Mouse (Mus musculus): Measurements from ENCODE around the gene Nhp2. TPM values are rescaled to one million over a fixed set of nuclear protein-coding genes. Genes with fewer than 3 reads are reported as not detected.

Nhp2 gene
- total RNA-seq (2023) = 28.5 and 34.4 TPM in 2 replicates

DNA sequence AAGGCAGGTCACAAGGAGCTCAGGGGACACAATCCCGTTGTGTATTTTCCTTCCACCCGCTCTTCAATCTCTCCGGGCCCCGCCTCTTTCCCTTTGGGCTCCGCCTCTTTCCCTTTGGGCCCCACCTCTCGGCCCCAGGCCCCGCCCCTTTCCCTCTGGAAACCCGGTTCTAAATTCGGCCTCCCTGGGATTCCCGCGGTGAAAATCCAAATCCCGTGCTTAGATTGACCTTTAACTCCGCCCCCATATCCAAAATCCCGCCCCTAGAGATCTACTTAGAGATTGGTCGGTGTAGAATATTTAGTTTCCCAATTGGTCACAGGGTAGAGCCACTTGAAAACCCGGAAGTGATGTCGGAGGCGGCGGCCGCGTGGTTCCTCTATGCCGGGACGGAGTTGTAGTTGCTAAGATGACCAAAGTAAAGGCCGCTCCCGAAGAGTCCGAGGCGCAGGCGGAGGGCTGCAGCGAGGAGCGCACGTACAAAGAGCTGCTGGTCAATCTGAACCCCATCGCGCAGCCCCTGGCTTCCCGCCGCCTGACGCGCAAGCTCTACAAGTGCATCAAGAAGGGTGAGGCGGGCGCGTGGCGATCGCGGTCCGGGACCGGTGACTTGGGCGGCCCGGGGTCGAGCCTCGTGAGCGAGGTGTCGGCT is at the start of gene Nhp2:
Nhp2 (plus strand) TSS at position 327 of the 652 bp plus-strand sequence.

DNA sequence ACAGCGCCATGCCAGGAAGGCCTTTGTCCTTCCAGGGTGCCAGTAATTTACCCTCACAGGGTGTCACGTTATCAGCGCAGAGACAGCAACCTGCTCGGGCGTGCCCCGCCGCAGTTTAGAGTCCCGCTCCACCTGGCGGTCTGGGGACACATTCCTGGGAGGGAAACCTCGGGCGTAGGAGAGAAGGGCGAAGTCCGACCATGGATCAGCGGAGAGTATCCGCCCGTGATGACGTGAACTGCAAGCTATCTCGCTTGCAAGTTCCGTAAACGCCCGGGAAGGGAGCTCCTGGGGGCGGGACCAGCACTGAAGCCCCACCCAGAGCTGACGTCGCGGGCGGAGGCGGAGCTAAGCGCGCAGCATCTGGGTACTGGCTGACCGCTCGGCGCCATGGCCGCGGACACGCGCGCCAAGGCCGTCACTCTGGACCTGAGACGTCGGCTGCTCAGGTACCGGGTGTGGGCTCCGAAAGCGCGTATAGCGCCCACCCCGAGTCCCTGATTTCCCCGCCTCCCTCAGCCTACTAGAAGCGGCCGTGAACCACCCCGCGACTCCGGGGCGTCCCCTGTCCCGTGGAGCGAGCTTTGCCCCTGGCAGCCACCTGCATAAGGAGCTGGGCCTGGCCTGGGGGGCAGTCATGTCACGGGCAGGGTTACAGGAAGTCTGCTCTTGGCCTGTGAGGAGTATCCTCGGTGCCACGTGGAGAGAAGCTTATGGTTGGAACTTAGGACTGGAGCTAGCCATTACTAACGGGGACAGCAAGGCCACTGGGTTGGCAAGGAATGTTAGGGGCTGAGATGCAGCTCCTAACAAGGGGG is 34.9 kb upstream of the Nhp2 start, which contains the start of gene Phykpl:
Phykpl (plus strand) TSS at position 327 of the 818 bp plus-strand sequence.

DNA sequence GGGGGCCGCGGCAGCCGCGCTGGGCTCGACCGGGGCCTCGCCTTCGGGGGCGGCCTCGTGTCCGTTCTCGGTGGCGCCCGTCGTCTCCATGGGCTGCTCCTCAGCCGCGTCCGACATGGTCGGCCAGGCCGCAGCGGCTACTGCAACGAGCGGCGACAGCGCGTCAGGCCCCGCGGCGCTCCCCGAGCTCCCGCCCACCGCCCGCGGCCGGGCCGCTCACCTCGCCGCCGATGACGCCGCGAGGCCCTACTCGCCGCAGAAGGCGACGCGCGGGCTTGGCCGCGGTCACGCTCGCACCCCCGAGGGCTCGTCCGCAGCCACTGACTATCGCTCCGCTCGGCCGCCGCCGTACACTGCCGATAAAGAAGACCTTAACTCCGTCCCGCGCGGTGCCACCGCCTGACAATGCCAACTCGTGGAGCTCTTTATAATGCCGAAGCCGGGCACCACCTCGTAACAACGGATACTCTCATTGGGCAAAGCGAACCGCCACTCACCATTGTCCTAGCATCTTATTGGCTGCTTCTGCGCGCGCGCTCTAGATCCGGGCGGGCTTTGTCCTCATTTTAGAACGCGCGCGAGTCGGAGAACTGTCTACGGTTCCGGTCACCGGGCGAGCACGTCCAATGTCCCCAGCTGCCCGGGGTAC is 13.0 kb upstream of the Nhp2 start, which contains the start of gene Hnrnpab:
Hnrnpab (minus strand) TSS at position 401 of the 649 bp plus-strand sequence.

DNA sequence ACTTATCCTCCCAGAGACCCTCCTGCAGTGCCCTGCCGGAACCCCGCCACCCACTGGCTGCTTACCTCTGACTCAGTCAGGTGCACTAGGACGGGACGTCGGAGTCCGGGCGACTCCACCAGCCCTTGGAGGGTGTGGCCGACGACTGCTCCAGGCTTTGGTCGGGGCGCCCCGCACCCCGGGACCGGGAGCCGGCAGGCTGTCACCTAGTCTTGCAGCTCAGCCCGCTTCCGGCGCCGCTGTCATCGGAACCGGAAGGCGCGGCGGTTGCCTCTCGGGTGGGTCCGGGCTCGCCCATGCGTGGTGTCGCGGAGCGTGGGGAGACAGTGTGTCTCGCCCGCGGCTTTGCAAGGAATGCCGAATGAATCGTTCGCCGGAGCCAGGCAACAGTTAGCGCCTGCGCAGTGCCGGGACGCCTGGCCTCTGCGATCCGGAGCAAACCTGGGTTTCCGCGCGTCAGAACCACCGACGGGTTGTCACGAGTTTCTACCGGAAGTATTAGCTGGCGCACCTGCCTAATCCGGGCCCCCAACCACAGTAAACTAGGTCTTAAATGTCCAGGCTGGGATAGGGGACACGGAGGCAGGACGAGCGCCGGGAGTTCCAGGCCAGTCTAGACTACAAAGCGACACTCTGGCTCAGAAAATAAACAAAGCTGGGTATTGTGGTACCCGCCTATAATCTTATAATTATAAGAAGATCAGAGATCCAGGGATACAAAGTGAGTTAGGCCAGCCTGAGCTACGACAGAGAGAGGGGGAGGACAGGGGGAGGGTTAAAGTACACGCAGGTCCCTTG is 16.2 kb downstream of the Nhp2 start, which contains the start of gene Rmnd5b:
Rmnd5b (minus strand) TSS at position 372 of the 798 bp plus-strand sequence.

DNA sequence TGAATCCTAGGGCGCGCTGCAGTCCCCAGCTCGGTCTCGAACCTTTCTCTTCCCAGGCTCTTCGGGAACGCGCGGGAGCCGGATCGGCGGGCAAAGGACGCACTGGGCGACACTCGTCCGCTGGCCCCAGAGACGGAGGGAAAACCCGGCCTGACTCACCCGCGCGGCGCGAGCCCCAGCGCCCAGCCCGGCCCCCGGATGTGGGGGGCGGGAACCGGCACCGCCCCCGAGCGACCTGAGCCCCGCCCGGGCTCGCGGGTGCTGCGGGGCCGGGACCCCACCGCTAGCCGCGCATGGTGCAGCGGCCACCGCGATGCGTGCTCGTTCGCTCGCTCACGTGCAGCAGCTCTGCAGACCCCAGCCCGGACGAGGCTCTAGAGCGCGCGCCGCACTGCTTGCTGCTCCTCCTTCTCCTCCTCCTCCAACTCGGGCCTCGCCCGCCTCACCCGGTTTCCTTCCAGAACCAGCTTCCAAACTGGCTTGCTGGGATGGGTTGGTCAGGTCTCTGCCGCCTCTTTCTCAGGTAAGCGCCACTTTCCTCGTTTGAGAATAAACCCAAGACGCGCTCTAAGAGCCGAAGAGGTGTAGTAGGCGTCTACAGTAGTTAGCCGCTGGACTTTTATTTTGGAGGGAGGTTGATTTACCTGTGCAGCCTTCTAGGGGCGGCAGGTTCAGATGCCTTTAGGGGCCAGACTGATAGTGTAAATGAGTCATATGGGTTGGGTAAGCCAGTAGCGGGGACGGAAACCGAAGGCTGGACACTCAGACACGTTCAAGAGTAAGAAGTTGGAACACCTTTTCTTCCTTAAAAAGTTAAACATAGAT is 31.4 kb downstream of the Nhp2 start, which contains the start of the genes N4bp3 and D930048N14Rik:
N4bp3 (minus strand) TSS at position 152 of the 825 bp plus-strand sequence.
D930048N14Rik (plus strand) TSS at position 264 of the 825 bp plus-strand sequence.

Other genes with a start within 250 kb of the Nhp2 start
- gene Phykpl, start 35.0 kb upstream of the Nhp2 start, total RNA-seq (2023) = 5.9 and 6.2 TPM in 2 replicates
- gene Hnrnpab, start 12.9 kb upstream of the Nhp2 start, total RNA-seq (2023) = 132 and 142 TPM in 2 replicates
- gene Rmnd5b, start 16.2 kb downstream of the Nhp2 start, total RNA-seq (2023) = 73.4 and 93.7 TPM in 2 replicates
- 6.0 and 11.2 TPM in 2 replicates for gene N4bp3, start 31.1 kb downstream of the Nhp2 start, total RNA-seq (2023)
- 0.48 and 0.60 TPM in 2 replicates for gene D930048N14Rik, start 31.2 kb downstream of the Nhp2 start, total RNA-seq (2023)
- 6.5 and 7.1 TPM in 2 replicates for gene 0610009B22Rik, start 69.1 kb downstream of the Nhp2 start, total RNA-seq (2023)
- gene Sec24a, start 143.9 kb downstream of the Nhp2 start, total RNA-seq (2023) = 26.7 and 31.6 TPM in 2 replicates
- gene Sar1b, start 144.0 kb downstream of the Nhp2 start, total RNA-seq (2023) = 18.8 and 25.3 TPM in 2 replicates
- 8.4 and 9.4 TPM in 2 replicates for gene Jade2, start 237.9 kb downstream of the Nhp2 start, total RNA-seq (2023)

All from neutrophil, adult 65 days (primary cell).